Mouse (Mus musculus) heart, adult 11 months (tissue): ENCODE results near the gene Lhx2.

ENCODE experiments used
- DNase-seq: peaks from one replicate; pipeline ENCODE4 v3.0.0; 2022

The Lhx2 gene

DNA sequence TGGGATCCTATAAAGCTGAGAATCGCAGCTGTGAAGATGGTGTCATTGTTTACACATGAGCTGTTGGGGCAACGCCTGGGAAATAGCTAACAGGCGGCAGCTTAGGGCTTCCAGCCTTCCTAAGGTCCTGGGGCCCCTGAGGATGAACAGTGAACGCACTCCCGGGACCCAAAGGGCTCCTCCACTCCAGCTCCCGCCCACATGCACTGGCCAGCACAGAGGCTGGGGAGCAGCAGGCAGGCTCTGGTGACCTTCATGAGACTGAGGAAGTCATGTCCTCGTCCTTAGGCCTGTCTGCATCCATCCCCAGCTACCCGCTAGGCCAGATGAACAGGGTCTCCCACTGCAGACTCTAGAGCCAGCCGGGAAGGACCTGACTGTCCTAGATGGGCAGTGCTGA is 27.9 kb downstream of the Lhx2 start:
- DNase-seq = no peak

DNA sequence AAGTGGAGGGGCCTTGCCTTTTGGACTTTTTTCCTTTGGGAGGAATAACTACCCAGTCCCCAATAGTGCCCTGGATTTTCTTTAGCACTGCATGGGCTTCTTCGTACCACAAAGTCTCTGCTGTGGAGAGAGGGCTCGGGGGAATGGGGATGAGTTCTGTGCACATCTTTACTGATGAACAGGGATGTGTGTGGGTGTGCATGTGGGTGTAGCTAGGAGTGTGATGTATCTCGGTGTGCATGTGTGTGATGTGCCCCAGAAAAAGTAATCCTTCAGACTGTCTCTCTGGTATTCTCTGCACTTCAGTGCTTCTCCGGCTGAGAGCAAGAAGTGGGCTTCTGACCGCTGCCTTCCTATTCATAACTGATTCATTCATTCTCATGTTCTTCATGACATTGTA is 28.8 kb downstream of the Lhx2 start:
- no peak for DNase-seq

DNA sequence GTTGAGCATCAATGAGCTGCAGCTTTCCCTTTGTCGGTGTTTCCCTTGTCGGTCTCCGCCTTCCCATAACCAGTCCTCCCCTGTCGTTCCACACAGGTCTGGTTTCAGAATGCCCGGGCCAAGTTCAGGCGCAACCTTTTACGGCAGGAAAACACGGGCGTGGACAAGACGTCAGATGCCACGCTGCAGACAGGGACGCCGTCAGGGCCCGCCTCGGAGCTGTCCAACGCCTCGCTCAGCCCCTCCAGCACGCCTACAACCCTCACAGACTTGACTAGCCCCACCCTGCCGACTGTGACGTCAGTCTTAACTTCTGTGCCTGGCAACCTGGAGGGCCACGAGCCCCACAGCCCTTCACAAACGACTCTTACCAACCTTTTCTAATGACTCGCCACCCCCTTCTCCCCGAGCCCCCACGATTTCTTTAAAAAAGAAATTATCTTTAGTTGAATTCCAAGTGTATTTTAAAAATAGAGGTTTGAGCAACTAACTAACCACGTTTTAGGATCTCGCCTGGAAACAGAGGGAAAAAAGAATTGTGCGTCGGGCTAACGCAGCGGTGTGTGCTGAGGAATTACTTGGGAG is 29.8 kb downstream of the Lhx2 start:
- DNase-seq = peak; percentile 94

DNA sequence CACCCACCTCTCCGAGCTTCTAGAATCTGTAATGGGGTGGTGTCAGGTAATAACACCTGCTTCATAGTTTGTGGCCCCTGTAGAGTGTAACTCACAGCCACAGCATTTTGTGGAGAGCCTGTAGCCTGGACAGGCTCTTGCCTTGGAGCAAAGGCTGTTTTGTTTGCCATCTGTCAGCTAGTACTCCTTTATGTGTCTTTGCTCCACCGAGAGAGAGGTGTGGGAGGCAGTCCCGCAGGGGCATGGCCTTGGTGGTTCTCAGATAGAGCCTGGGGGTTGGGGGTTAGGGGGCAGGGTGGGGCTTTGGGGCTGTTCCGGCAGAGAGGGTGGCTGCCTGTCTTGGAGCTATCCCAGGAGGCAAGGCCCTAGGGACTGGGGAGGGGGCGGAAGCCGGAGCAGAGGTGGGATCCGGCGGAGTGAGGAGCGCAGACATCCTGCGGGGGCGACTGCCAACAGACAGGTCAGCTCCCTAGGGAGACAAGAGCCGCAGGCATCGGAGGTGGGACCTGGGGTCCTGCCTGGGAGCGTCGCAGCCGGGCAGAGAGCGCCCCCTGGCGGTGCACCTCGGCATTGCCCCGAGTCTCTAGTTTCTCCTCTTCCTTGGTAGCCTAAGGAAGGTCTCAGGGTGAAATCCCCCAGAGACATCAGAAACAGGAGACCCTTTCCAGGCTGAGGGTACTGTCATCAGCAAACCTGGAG is 36.7 kb downstream of the Lhx2 start:
- peak; percentile 97 for DNase-seq

DNA sequence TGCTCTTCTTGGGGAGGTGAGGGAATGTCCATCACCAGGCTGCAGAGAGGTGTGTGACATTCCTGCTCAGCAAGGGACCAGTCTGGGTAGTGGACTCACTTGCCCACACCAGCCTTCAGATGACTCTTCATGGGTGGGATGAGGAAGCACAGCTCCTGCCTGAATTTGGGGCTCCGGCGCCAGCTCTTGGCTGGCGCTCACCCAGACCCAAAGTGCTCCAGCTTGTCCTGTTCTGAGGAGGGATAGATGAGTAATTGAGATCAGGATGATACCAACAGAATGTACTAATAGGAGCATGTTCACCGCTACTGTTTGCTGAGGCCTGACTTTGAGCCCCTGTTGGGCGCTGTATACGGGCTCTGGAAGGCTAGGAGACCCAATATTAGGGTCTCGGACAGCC is 38.2 kb downstream of the Lhx2 start:
- peak; percentile 68 for DNase-seq

DNA sequence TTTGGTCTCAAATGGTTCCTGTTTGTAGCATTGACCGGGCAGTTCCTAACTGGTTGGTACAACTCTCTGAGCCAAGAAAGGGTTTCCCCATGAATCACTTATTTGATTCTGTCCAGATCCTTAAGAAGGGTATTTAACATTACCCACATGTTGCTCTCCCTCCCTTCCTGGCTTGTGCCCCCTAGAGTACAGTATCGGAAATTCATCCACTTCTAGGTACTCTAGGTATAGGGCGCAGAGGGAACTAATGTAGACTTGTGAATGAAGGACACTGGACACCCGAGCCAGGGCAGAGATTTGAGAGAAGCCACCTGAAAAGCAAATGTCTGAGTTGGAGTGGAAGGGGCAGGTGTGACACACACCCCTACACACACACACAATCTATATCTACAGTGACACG is 39.3 kb downstream of the Lhx2 start:
- DNase-seq = peak; percentile 59

DNA sequence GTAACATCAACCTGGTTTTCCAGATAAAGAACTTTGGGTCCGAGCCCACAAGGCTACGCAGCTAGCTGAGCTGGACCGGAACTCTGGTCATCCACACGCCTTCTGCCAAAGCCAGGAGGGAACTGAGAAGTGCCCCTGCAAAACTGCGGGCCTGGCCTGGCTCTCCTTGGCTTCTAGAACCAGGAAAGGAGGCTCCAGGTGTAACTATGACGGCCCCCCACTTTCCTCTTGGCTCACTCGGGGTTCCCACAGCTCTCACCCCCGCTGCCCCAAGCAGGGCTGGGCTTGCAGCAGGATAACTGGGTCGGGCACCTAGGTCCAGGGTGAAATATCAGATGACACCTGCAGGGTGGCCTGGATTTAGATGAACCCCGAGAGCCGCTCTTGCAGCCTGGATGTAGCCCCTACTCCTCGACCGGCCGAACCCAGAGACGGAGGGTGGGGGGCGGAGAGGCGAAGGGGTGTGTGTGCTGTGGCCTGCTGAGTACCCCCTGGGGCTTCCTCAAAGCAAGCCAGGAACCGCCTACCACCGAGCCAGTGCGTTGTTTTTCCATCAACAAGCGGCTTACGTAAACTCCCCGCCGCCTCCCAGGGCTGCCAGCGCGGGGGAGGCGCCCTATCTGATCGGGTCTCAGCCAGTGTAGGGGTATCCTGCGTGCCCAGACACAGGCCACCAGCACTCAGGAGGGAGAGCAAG is 39.9 kb downstream of the Lhx2 start:
- peak; percentile 92 for DNase-seq

DNA sequence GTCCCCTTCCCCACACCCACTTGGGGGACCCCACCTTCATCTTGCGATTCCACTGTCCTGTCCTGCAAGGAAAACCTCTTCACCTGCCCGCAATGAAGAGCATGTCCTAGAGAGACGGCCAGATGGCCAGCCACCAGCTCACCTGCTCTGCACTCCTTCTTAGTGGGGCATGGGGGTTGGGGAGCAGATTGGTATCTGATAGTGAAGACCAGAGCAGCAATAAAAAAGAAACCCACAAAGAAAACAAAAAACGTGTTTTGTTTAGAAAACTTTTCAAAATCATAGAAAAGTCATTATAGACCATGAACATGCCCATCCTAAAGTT is 40.4 kb downstream of the Lhx2 start:
- DNase-seq = no peak

DNA sequence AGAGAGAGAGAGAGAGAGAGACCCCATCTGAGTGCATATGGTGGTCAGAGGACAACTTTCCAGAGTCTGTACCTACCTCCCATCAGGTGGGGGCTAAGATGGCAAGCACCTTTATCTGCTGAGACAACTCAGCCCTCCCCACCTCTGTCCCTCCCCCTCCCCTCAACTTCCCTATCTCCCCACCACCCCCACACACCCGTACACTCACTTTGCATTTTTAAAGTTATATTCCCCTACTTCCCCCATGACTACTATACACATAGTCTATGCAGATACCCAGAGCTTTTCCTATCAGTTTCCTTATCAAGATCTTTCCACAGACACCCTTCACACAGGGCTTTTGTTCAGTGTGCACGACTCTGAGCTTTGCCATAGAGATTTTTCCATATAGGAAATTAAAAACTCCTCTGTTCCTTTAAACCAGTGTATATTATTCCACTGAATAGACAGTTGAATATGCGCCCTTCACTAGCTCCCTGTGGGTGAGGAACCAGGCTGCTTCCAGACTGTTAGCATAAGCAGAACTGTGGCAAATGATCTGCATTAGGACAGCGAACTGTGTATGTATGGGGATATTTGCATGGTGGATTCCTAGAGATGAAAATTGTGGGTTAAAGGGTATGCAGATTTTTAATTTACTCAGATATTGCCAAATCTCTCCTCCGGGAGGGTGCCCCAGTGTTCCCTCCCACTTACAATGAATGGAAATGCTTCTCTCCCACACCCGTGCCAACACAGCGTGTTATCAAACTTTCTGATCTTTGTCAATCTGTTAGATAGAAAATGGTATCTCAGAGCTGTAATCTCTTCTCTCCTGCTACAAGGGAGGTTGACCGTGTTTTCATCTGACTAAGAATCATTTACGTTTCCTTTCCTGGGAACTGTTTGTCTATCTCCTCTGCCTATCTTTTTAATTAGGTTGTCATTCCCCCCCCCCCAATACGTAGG is 41.3 kb downstream of the Lhx2 start:
- no peak for DNase-seq

DNA sequence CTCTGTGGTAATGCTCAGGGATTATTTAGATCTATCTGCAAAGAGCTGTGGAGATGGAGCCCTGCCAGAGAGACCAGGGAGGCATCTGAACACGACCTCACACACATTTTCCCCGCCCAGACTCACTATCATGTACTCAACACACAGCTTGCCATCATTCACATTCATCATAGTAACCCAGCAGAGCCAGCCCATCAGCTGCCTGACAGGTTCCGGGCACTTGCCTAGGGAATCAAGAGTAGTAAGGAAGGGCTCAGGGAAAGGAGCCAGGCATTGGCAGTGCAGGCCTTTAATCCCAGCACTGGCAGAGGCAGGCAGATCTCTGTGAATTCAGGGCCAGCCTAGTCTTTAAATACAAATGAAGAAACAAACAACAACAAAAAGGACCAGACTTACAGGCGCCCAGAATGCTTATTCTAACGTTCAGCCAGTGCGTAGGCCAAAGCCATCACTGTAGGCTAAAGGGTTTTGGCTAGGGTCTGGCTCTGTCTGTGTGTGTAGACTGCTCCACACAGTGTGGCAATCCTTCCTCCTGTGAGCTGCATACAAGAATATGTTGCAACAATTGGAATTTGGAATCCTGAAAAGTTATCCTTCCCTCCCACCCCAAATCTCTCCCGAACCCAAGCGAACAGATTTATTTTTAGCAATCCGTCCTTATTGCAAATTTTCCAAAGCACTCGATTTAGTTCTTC is 48.6 kb downstream of the Lhx2 start:
- no peak for DNase-seq

DNA sequence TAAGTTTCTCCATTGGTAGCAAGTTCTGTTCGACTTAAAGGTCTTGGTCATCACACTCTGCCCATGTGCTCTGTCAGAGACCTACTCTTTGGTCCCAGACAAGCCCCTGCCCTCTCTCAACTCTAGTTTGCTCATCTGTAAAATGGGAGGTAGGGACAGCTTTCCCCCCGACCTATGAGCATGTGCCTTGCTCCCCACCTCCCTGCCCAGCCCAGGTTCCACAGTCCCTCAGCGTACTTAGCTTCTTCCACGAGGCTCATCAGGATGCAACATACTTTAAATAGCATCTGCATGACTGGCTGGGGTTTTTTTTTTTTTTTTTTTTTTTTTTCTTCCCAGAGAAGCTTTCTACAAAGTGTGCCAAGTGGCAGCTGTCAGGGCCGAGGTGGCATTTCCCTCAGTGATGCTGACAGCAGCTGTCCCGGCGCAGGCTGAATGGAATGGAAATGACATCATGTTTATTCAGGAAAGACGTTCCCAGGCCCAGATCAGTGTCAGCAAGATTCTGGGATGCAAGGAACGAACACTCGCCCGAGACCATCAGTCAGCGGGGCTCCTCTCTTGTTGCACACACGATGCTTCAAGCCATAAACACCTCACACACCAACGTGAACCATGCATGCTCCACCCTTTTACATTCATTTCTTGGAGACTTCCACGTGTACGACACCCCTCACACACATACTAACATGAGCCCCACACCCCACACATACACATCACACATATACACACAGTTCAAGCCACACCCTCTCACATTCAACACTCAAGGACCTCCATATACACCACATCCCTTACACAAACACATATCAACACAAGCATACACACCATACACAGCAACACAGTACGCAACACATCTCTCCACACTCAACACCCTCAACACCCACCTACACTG is 56.1 kb downstream of the Lhx2 start:
- DNase-seq = no peak

DNA sequence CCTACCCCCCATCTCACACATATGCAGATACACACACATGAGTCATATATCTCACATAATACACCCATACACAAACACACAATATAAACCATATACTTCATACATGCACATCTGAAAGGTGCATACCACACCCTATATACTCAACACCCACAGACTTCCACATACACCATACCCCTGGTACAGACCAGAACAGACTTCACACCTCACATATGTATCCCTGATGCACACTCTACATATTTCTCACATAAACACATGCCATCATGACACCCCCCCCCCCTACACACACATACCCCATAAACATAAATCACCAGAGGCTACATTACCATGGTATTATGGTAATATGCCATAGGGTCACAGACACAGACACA is 56.8 kb downstream of the Lhx2 start:
- DNase-seq = no peak

DNA sequence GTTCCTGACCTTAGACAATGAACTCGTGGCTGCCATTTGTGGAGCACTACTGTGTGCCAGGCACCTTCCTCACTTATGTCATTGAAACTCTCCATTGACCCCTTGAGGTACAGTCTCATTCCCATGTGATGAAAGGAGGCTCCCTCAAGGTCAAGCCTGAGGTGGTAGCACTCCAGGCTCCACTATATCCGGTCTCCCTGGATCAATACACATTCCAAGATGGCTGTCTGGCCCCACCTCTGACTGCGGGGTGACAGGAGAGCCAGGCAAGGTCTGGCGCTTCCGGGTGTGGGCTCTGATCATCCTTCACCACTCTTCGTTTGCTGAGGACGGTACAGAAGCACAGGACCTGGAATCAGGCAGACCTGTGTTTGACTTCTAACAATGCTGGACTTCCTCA is 58.2 kb downstream of the Lhx2 start:
- no peak for DNase-seq

DNA sequence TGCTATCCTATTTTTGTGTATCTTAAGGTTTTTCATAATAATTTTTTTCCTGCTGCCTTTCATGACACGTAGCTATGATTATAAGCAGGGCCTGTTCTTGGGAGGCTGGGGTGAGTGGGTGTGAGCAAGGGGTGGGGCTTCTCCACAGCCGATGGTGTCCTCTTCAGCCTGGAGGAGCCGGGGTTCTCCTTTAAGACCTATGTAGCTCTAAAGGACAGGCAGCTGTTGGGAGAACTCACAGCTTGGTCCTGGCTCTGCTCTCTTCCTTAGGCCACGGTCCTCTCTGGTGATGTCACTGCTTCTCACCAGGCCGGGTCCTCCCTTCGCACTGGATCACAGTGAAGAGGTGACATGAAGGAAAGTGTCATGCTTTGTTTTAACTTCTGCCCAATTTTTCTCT is 58.8 kb downstream of the Lhx2 start:
- DNase-seq = no peak

DNA sequence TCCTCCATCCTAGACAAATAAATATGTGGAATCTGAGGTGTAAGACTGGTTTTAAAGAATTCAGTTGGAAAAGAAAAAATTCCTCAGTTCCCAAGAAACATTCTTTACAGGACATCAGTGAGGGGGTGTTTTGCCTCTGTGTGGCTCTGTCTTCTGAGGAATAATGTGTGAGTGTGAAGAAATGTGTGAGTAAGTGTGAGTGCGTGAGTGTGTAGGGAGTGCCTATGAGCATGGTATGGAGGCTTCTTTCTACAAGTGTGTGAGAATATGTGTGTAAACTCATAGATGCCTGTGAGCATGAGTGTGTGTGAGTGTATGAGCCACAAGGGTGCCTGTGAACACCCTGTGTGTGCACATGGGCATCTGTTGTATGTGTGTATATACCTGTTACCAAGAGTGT is 63.5 kb downstream of the Lhx2 start:
- DNase-seq = no peak

DNA sequence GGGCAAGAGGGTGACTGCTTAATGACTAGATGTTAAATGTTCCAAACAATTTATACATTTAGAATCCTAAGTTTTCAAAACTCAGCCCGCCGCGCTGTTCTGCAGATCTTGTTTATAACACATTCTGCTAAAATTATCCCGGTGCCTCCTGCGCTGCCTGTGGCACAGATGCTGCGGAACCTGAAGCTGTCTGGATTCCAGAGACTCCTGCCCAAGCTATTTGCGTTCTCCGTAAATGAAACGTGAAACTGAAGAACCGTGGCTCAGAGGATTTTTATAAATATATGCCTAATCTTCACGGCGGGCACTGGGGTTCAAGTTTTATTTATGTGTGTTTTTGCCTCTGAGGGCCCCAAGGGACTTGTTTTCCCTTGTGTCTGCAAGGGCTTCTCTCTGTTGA is 64.2 kb downstream of the Lhx2 start:
- DNase-seq = no peak

DNA sequence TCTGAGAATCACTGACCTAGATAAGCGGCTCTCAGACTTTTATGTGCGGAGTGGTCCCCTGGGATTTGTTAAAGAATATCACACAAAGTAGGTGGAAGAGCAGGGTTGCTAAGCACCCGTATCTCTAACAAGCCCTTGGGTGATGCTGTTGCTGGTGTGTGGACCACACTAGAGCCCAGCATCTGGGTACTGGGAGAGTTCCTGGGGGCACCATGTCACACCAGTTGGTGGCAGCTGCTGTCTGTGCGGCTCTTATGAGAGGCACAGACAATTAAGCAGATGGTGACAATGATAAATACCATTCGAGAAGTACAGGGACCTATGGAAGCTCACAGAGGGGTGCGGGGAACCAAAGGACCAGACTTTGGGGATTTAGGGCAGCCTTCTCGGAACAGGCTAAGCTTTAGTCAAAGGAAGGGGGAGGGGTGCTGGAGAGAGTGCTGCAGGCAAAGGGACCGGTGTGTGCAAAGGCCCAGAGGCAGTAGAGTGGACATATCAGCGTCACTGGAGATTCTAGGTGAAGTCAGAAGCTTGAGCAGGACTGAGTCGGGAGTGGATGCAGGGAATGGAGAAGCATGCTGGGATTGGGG is 65.0 kb downstream of the Lhx2 start:
- no peak for DNase-seq

DNA sequence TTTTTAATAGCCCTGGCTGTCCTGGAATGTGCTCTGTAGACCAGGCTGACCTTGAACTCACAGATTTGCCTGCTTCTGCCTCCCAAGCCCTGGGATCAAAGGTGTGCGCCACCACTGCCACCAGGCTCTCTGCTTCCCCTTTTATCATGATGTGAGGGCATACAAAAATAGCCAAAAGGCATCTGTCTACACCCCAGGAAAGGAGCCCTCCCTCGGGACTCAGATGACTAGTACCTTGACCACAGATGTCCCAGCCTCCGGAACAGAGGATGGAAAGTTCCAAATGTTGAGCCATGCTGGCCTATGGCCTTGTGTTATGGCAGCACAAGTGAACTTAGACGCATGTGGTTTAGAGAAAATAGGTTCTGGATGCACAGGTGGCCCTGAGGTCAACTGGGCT is 66.3 kb downstream of the Lhx2 start:
- DNase-seq = no peak

DNA sequence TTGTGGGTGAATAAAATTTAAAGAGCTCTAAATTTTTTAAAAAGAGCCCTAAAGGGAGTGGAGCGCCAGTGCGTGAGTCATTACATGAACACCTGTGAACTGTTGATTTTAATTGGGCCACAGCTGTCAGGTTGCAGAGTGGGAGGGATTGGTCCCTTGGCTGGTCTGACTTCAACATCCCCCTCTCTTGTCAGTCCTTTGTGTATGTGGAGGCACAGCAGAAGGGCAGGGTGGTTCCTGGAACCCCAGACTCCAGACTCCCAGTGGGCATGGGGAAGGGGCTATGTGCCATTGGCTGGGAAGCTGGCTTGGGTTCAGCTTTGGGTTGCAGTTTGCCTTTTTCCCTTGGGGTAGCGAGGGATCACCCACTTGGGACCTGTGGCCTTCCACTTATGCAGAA is 70.2 kb downstream of the Lhx2 start:
- no peak for DNase-seq

DNA sequence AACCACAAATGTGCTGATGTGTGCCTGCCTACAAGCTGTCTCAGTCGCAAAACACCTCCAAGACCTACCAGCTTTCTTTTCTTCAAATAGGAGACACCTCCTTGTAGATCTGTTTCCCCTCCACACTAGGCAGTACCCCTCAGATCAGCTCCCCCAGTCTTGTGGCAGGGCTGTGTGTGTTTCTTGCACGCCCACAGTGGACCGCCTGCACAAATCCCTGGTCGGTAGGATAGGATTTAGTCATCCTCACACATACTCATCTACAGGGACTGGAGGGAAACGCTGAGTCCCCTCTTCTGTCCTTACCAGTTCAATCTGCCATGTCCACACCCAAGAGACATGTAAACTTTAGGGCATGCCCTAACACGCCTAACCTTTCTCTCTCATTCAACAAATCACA is 71.1 kb downstream of the Lhx2 start:
- DNase-seq = no peak

DNA sequence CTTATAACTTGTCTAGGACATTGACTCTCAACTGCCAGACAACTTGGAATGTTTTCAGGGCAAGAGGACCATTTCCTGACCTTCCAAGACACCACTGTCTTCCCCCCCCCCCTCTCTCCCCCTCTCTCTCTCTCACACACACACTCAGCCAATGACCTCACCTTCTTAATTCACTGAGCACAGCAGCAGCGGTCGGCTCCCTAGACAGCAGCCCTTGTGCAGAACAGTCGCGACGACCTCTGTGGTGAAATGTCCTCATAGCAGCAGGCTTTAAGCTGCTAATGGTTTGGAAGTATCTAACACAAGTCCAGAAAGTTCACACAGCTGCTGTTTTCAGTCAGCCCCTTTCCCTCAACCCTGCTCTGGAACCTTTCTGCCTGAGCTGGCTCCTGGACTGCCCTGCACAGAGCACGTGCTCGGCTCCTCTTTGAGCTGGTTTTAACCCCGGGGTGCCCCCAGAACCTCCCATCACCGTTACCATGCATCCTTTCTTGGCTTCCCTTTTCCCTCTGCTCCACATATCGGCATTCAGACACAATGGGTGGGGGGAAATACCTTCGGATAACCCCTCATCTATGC is 73.6 kb downstream of the Lhx2 start:
- DNase-seq = no peak
